Mouse (Mus musculus): ENCODE measurements at regions not wholly inside any gene's neighbourhood (a gene's known extent, or its start where the extent isn't known, plus 50 kb on each side); places are given as distances from the start of the nearest gene placed in this dataset.

- peak in 1 of 2 experiments; percentile 10 for DNase-seq
Measured at GRCm38 (mm10) chrX:76680890-76681289, 78.2 kb upstream of the Cldn34d start.
